Mouse (Mus musculus) thymus, postnatal 25 days (tissue): Measurements from ENCODE around the gene Nrip3.

Source experiments
- DNase-seq: peaks from one replicate; pipeline ENCODE4 v3.0.0; 2022

Nrip3 gene

DNA sequence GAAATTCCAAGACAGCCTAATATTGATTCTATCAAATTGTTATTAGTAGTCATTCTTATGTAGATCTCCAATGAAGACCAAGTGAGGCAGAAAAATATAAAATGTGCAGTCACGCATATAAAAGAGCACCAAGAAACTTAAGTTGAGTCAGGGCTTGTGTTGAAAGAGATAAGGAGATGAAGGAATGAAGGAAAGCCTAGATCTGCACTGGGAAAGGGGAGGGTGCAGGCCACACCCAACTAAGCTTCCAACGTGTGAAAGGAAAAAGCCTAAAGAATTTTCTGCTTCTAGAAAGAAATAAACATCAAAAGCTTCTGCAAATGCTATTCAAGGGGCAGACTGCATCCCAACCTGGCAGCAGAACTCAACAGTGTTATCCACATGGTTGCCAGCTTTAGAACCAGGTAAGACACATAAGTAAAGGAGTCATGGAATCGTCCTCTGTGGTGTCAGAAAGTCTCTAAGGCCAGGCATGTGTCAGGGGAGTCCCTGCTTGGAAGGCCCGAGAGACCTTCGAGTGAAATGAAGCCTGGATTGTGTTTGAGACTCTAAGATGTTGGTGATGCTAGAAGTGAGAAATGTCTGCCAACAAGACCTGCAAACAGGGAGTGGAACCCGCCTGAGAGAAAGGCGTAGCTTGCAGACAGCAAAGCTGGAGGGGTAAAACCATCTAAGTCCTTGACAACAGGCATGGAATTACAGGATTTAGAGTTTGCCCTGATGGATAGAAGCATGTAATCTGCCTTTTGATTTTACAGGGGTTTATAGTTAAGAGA, 14.1 kb downstream of the Nrip3 start:
- DNase-seq: no peak

DNA sequence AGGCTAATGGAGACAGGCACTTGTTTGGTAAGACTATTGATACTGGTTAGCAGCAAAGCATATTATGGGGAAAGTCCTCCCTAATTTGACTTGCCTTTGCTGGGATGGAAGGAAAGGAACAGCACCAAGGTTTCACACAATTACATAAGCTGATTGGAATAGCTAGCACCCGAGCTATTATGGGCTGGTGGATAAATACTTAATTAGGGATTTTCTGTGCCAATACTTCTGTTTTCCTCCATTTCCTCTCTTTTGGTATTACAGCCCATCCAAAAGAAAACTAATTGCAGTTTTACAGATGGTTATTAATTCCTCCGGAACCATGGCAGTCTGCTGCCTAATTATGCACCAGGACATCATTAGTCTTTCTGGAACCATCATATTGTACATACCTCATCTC, 17.8 kb downstream of the Nrip3 start:
- DNase-seq: no peak

DNA sequence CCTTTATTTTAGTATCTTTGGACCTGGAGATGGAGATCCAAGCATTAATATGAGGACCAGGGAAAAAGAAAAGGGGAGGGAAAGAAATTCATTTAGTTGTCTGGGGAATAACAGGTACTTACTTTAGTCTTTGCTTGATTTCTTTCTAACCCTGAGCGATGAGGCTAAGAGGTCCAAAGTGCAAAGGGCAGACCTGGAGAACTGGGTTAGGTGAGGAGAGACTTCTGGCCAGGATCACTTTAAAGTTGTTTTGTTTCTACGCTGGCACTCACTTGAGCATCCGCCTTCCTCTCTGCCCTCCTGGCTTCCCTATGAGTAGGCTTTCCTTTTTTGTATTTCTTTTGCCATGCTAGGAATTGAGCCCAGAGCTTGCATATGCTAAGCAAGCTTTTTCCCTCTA, 25.5 kb downstream of the Nrip3 start:
- no peak for DNase-seq

DNA sequence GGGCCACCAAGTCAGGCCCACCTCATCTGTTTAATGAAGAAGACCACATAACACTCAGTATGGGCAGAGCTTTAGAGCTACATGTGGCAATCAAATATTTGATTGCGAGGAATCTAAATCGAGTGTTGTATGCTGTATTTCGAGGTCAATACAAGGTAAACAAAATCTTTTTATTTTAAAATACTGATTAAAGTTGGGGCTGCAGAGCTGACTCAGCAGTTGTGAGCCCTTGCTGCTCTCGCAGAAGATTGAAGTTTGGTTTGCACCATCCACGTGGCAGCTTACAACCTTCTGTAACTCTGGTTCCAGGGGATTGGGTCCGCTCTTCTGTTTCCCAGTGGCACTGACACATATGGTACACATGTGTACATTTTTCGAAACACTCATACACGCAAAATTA, 27.8 kb downstream of the Nrip3 start:
- DNase-seq: no peak

DNA sequence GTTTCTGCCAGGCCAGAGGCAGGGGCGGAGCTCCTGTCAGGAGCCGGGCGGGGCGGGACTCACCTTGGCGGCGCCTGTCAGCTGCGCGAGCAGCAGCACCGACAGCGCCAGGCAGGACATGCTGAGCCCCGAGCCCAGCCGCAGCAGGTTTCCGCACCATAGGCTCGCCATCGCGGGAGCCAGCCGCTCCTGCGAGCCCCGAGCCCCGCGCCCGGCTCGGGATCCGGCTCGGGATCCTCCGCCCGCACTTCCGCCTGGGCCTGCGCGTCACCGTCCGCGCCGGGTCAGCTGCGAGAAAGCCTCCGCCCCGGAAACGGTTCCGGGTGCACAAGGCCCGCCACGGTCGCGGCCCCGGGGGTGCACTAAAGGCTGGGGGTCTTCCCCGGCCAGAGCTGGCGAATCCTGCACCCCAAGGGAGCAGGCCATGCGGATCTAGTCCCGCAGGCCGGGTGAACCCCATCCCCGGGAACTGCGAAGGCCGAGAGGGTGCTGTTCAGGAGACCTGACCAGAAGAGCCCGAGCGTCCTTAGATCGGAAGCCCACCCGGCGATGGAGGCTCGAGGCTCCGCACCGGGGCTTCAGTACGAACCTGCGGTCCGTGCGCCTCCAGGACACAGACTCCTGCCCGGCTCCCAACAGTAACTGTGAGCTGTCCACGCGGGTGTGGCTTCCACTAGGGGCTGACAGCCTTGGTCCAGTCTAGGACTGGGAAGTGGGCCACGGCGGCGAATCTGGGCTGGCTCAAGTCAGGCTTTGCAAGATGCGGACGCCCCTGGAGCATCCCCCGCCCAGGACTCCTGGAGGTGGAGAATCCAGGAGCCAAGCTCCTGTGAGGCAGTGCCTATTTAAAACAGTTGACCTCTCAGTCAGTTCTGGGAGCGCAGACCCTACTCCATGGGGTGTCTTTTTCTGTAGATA, 29.6 kb downstream of the Nrip3 start, which contains the start of gene Tmem9b:
Gene Tmem9b (minus strand): TSS at position 868 of the 918 bp plus-strand sequence.
- peak; percentile 85 for DNase-seq

DNA sequence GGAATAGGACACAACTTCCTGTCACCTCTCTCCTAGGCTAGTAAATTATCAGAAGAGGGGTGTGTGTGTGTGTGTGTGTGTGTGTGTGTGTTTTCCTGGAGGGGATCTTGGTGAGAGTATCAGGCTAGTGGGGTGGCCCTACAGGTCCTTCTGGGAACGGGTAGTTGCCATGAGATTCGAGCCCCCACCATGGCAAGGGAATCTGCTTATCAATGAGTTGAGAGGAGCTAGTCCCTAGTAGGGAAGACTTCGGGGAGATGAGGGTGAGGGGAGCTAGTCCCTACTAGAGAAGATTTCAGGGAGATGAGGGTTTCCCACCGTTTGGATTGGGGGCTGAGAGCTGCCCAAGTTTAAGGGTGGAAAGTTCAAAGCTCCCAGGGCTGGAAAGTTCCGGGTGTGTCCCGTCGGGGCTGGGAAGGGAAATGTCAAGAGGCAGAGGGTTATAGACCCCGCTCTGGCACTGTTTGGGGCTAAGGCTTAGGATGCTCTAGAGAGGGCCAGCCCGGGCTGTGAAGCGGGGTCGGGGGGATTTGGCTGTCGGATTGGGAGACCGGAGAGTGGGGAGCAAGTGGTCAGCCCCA, 30.3 kb downstream of the Nrip3 start:
- DNase-seq: no peak

DNA sequence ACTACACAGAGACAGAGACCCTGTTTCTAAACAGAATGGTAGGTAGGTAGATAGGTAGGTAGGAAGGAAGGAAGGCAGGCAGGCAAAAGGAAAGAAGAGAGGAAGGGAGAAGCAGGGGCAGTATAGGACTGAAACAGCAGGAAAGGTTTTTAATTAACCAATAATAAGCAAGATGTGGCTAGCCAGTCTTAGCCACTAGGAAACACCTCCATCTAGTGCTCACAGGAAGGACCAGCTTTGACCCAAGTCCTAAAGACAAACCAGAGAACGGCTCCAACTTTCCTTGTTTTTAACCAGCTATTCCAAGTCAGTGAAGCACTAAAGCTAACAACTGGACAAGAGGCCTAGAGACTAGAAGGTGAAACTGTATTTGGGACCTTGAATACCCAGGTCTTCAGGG, 34.1 kb downstream of the Nrip3 start:
- no peak for DNase-seq

DNA sequence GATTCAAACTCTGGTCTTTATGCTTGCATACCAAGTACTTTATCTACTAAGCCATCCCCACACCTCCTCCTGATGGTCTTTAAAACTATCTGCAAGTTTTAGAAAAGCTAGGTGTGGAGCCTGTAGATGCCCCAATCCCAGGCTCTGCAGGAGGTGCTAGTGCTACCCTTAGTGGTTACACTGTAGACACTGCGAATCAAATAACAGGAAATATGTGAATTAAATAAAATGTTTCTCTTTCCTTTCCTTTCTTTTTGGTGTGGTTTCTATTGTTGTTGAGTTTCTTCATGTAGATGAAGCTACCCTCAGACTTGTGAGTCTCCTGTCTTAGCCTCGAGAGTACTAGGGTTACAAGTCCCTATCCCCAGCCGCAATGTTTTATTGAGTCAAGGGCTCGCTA, 40.1 kb downstream of the Nrip3 start:
- DNase-seq: no peak

DNA sequence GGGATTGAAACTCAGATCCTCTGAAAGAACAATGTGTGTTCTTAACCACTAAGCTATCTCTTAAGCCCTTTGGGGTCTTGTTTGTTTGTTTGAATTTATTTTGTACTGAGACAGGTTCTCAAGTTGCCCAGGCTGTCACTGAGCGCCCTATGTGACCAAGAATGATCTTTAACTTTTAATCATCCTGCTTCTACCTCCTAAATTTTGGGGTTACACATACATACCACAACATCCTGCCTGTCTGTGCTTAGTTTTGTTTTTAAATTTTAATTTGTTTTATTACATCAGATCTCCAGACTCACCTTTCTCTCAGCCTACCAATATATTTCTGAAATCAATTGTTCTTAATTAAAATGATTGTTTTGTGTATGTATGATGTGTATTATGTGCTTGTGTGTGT, 40.8 kb downstream of the Nrip3 start:
- DNase-seq: no peak

DNA sequence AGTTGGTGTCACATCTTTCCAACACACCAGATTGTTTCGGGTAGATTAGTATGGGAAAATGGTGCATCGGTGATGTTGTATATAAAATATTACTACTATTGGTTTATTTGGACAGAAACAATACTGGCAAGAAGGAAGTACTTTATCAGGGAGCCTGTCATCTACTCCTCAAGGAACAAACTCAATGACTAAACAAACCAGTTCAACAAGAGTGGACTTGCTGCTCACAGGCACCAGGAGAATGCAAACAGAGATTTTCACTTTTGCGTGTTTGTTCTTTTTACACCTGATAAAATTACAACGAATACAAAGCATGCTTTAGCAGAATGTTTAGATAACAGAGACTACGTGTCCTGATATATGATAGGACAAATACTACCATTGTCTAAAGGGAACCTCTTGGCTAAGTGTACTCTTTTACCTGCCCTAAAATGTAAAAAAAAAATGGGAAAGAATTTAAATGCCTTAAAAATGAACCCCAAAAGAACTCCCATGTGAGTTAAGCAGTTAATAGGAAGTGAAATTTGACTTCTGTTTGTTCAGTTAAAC, 41.9 kb downstream of the Nrip3 start:
- DNase-seq: no peak

DNA sequence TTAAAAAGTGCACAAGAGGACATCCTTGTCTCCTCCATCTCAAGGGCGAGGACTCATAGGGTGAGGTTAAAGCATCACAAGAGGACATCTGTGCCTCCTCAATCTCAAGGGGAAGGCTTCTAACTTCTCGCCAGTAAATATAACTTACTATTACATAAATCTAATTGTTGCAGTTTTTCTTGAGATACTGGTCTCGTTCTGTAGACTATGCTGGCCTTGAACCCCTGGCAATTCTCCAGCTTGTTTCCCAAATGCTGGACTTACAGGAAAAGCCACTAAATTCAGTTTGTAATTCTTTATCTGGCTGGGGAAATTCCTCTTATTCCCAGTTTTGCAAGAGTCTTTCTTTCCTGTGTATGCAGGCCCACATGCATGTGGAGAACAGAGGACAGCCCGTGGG, 47.0 kb downstream of the Nrip3 start:
- DNase-seq: no peak

DNA sequence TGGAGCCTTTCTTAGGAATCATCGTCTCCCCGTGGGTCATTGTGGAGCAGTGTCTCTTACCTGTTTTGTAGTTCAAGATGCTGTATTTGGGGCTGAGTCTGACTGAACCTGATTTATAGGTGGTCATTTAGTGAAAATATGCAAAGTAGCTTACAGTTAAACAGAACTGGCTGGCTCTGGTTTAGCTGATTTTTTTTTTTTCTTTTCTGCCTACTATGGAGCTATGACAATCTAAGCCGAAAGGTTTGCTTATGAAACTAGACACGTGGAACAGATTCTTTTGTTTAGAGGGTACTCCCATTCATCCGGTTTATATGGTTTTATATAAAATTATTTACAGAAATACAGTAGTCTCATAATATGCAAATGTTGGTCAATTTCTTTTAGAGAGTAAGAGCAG, 50.2 kb downstream of the Nrip3 start, which contains the start of gene Ascl3:
Gene Ascl3 (minus strand): TSS at position 101 of the 400 bp plus-strand sequence.
- no peak for DNase-seq

DNA sequence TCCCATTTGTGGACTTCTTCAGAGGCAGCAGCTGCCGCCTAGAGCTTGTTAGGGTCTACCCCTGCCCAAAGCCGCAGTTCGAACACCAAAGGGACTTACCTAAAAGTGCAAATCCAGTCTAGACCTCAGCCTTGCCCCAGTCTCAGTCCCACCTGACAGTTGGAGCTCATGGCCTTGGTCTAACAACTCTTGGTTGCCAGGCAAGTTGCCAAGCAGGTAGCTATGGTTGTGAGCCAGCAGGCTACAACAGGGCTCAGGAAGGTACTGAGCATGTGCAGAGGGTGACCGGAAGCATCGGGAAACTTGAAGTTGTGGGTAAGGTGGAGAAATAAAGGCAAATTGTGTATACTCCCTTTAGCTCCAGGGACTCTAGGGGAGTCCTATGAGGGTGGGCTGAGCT, 58.1 kb downstream of the Nrip3 start, which contains the start of gene BC051019:
Gene BC051019 (minus strand): TSS at position 154 of the 400 bp plus-strand sequence.
- DNase-seq: no peak

DNA sequence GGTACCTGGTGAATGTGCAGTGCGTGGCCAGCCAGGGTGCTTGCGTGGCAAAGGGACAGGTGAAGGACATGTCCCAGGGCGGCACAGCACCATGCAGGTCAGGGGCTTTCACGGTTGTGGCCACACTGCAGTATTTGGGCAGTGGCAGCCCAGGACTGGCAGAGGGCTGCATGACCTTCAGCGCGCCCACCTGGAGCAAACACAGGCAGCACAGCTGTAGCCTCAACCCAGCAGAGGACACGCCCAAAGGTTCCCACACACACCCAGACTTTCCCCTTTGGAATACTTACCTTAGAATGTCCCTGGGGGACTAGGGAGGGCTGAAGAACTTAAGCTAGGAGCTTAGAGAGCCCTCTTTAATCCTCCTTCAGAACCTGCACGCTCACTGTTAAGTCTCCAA, 58.7 kb downstream of the Nrip3 start:
- no peak for DNase-seq

DNA sequence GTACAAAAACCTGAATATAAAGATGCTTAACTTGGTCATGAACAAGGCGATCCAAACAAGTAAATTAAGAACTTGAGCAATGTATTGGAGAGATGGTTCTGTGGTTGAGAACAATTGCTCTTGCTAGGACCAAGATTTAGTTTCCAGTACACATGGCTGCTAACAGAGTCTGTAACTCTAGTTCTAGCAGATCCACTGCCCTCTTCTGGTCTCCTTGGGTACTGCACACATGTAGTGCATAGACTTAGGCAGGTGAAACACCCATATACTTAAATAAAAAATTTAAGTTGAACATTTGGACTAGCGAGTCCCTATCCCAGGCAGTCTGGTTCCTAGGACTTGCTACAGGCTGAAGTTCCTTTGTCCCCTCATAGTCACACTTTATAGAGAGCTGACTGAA, 59.2 kb downstream of the Nrip3 start:
- no peak for DNase-seq

DNA sequence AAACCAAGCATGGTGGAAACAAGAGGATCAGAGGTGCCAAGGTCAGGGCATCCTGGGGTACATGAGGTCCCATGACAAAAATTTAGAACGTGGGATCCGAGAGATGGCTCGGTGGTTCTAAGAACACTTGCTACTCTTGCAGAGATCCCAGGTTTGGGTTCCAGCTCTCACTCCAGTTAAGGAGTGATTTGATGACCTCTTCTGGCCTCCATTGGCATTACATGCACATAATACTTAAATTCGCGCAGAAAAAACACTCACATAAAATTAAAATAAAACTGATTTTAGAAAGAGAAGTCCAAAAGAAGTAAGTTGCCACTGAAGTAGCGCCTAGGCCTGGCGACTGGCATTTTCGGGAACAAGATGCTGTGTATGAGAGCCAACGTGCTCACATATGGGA, 62.5 kb downstream of the Nrip3 start:
- no peak for DNase-seq

DNA sequence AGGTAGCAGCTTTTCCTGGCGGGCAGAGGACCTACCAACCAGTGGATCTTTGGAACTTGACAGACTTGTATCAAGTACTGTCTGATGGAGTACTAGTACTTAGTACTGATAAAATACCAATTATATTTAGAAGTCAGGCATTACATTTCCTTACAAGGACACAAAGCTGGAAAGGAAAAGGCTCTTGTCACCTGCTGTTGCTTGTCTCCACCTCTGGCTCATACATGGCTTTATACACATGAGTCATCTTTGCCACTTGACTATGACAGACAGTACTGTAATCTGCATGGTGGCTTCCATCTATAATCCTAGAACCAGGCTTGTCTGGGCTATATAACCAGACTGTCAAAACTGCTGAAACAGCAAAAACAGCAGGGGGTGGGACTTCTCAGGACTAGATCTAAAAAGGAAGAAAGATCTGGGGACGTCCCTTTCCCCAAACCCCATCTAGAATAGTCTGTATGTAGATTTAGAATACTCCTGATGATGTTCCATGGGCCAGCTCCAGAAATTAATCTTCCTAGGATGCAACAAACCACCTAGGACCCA, 68.3 kb downstream of the Nrip3 start:
- DNase-seq: no peak

DNA sequence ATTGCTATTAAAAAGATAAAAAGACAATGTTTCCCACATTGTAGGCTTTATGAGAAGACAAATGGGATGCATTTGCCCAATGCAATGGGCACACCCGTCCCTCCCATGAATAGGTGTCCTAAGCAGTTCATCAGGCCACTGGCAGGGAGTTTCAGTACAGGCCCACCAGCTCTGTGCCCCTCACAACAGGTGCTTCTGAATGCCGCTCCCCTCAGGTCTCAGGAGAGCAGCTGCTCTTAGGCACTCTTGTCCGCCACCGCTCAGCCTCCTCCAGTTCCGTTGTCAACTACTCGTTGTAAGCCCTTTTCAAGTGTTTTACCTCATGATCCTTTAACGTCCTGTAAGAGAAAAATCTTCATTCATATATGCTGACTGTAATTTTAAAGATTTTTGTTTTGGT, 69.6 kb downstream of the Nrip3 start:
- DNase-seq: no peak

DNA sequence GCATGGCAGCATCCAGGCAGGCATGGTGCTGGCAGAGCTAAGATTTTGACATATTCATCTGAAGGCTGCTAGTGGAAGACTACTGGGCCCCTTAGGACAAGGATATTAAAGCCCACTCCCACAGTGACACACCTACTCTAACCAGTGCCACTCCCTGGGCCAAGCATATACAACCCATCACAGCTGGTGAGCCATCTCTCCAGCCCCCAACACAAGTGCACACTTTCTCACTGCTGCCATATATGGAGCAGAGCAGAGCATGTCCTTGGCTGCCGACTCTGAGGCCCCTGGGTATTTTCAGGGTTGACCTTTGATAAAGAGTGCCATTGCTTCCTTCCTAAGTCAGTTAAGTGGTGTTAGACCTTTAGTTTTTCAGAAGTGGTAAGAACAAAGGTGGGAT, 71.8 kb downstream of the Nrip3 start:
- DNase-seq: no peak

DNA sequence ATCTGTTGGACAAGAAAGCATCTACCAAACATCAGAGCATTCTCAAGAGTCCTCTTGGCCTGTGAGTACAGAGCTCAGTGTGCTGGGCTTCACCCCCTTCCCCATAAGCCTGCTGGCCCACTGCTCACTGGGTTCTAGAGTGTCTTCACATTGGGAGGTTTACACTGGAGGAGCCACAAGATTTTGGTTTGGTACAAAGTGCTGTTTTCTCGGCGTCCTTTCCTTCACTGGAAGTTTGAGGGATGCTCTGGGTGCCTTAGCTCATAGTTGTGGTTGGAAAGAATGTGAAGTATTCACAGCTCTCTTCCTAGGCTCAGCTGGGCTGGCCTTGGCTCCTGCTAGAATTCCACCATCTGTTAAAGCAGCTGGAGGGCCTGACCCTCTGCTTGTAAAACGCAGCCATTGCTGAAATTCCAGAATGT, 72.9 kb downstream of the Nrip3 start:
- DNase-seq: no peak
